Mouse (Mus musculus): ENCODE data around the gene Slc26a9.

Gene Slc26a9

DNA sequence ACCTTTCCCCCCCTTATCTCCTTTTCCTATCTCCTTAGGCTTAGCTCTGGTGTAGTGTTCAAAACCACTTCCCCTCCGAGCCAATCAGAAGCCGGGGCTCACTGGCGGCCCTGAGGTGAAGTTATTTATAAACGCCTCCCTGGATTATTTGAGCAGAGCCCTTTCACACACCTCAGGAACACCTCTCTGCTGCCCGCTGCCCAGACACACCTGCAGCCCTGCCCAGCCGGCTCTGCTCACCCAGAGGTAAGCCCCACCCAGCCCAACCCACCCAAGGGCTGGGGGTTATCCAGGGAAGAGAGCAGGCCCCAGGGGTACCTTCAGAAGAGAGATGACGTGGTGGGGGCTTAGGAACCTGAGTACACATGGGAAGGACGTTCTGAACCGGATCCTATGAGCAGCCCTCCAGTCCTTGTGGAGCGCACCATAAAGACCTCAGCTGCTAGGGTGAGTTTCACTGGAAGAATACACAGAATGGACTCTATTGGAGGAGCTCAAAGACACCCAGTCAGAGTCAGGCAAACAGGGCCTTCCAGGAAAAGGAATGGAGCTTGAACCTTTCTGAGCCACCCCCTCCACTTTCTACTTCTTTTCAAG is at the start of gene Slc26a9:
Slc26a9 (plus strand) TSS at position 155 of the 597 bp plus-strand sequence.
- DNase-seq (ENCODE audit: low spot score in 2 of 2), result no peak

DNA sequence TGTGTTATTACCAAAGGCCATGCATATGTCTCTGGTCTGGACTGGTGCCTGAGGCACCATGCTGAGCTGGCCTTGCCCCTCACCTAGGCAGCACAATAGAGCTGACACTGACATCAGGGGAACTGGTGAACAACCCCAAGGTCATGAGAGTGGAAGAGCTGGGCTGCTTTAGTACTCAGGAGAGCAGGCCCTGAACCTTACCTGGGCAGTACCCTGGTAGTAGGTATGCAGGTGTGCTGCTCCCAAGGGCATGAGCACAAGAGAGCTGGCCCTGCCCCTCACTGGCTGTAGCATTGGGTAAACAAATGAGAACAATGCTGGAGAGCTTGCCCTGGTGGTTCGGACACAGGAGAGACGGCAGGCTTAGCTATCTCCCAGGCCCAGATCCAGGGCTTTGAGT is 48.5 kb upstream of the Slc26a9 start:
- no peak for DNase-seq (ENCODE audit: low spot score in 2 of 2)

DNA sequence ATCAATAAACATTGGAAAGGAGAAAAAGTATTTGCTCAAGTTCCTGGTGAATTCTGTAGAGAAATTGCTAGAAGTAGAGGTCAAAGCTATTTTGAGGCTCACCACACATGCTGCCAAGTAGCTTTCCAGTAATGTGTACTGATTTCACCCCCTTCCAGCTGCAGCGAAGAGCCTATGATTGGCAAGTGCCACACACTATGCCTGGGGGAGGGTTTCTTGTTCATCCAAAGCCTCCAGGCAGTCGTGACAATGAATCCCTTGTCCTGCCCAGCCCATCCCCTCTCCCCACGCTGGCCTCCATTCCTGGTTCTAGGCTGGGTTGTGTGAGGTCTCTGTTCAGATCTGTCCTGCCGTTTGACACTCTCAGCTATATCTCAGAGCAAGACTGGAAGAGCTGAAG is 47.5 kb upstream of the Slc26a9 start:
- DNase-seq (ENCODE audit: low spot score in 2 of 2), result peak in 1 of 2 experiments; percentile 23

DNA sequence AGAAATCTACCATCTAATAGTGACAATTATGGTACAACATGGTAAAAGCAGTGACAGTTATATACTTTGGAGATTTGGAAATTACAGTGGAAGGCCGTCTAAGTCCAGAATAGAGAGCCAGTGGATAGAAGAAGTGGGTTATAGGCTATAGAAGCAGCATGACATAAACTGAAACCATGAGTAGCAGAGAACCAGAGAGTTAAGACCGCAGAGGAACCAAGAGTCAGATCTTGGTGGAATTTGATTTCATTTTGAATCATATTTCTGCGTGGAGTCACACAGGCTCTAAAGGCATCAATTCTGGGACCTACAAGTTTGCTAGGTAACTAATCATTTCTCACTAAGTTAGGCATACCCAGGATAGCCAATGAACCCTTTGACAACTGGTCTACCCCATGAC is 45.1 kb upstream of the Slc26a9 start:
- DNase-seq (ENCODE audit: low spot score in 2 of 2), result no peak

DNA sequence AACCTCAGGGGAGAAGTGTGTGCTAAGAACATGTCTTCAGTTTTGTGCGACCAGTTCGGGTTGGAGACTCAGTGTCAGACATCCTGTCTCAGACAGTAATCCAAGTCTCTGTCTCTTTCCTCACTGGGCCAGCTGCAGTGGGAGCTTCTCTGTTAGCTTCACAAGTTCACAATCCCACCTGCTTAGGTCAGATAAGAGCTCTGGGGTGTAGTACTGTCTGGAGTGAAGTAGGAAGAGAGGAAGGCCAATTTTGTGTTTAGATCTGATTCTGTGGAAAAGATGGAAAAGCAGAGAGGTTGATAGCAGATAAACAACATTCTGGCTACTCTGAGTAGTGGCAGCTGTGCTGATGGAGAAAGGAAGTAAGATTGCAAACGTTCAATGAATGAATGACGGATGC is 44.2 kb upstream of the Slc26a9 start:
- DNase-seq (ENCODE audit: low spot score in 2 of 2), result no peak

DNA sequence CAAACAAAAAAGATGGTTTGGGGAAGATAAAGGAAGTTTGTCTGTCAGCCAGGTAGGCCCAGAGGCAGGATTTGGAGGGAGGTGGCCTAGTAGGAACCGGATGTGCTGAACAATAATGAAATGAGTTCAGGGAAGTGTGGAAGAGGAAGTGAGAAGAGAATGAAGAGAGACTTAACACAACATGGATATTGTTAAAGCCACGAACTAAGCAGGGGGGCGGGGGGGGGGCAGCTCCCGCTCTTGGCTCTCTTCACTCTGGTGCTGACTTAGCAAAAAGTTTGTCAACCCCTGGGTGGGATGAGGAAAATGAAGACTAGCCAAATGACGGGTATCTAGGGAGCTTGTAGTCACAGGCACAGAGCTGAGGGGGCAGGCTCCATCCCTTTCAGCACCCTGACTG is 43.4 kb upstream of the Slc26a9 start:
- DNase-seq (ENCODE audit: low spot score in 2 of 2), result no peak

DNA sequence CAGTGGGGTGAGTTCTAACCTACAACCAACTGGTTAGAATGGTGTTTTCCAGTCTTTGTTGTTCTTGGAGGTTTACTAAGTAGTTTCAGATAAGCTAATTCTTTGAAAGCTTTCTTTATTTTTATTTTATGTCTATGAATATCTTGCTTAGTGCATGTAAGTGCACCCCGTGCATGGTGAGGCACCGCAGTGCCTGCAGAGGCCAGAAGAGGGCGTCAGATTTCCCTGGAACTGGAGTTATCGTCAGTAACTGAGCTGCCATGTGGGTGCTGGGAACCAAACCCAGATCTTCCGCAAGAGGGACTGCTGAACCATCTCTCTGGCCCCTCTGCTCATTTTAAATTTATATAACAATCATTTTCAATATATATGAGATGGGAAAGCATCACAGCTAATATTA is 42.4 kb upstream of the Slc26a9 start:
- DNase-seq (ENCODE audit: low spot score in 2 of 2), result no peak

DNA sequence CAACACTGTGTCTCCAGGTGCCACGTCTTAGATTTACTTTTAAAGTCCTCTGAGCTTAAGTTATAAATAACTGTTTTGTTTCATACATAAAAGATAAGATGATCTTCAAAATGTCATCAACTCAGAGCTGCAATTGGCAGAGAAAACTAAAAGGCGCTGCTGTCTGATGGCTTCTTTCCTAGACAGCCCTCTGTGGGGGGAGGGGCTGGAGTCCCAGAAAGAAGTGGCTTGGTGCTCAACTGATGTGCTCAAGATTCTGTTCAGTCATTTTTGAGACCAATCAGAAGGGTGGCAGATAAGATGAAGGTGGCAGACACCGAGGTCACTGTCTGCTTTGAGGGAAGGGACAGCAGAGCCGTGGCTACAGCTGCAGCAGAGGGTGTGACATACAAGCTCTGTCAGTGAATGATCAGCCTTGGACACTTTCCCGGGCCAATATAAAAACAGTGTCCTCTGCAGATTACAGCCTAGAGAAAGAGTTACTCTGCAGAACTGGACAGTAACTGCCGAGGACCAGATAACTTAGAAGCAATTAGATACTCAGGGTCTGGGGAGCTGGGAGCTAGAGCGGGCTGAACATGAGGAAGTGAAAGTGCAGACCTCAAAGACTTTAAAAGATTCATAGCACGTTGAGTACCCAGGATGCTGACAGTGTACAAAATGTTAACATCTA is 41.6 kb upstream of the Slc26a9 start:
- no peak for DNase-seq (ENCODE audit: low spot score in 2 of 2)

DNA sequence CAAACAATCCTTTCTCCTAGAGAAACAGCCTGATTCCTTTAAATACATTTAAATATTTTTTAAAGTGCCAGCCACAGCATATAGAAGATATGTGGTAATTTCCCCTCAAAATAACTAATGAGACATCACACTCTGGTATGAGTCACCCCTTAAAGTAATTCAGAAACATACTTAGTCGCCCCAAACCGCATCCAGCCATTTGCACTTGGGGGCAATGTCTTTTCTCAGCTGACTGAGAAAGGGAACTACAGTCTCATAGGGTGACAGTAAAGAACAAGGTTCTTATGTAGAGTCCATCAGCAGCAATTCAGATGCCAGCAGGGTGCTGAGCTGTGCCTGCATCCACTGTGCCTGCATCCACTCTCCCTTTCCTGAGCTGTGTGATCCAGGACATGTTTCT is 40.3 kb upstream of the Slc26a9 start:
- no peak for DNase-seq (ENCODE audit: low spot score in 2 of 2)

DNA sequence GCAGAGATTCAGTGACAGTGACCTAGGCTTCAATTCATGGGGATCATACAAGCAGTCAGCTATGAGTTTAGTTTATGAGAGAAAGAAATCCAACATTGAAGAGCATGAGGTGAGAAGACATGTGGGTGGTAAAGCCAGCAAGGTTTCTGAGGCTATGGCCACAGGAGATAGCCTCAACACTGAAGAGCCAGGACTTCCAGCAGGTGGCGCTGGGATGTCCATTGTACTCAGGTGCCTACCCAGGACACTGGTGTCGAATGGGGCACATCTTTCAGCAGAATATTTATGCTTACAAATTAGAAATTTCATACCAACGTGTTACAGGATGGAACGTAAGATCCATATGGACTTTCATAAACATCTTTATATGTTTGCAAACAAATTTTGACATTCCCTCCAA is 35.5 kb upstream of the Slc26a9 start:
- peak in 1 of 2 experiments; percentile 25 for DNase-seq (ENCODE audit: low spot score in 2 of 2)

DNA sequence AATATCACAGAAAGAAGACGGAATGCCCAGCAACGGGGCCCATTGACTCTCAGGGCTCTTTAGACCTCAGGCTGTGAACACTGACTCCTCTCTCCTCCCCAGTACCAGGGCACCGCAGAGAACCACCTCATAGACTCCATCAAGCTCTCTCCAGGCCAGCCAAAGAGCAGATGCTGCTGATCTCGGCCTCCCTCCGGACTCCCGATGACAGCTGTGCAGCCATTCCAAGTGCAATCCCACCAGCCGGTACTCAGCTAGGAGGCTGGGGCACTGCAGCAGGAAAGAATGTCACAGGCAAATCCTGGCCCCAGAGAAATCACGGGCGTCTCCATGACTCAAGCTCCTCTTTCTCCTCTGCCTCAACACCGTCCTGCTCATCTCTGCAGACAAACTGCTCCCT is 32.3 kb upstream of the Slc26a9 start:
- no peak for DNase-seq (ENCODE audit: low spot score in 2 of 2)

DNA sequence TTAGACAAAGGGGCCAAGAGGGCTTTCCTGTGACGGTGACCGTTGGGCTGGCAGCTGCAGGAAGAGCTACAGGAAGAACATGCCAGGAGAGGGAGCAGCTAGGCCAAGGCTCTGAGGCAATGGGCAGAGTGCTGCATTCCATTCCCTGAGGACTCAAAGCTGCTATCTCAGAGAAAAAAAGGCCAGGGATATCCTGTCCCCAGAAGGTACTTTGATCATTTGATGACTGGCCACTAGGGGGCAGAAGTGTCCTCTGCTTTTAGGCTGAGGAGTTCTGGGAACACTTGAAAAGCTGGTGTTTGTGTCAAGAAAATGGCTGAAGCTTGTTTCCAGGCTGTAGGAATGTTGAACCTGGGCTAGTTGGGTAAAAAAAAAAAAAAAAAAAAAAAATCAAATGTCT is 31.4 kb upstream of the Slc26a9 start:
- DNase-seq (ENCODE audit: low spot score in 2 of 2), result peak in 1 of 2 experiments; percentile 92

DNA sequence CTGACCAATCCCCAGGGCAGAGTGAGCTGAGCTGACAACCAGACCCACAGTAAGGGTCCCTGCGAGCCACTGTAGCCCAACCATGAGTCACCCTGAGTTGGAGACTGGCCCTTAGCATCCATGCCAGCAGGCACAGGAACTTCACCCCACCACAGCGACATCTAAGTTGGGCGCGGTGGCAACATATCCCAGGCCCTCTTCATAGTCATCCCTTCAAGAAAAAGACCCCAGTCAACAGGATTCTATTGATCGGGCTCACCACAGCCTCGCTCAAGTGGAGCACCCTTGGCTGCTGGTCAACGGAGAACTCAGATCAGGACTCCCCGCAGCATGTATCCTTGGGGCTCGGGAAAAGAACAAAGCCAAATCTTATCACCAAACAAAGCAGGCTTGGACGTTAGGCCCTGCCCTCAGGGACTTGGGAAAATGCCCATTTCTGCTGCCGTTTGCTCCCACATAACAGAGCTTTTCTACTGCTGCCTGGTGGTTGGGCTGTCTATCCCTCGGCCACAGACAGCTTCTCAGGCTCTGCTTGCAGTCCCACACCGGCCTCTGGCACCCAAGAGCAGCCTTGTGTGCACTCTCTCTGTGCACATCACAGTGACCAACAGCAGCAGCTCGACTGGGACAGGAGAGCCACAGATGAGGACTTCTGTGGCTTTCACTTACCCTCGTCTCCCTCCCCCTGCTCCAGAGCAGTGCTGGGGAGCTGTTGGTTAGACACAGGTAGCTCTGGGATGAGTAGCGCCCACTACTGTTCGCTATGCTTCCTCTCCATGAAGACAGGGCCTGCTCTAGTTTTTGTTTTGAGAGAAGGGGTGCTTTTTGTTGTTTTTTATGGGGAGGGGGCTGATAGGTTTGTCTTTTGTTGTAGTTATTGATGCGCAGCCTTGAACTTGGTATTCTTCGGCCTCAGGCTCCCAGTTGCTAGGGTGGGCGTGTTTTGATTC is 29.2 kb upstream of the Slc26a9 start:
- no peak for DNase-seq (ENCODE audit: low spot score in 2 of 2)

DNA sequence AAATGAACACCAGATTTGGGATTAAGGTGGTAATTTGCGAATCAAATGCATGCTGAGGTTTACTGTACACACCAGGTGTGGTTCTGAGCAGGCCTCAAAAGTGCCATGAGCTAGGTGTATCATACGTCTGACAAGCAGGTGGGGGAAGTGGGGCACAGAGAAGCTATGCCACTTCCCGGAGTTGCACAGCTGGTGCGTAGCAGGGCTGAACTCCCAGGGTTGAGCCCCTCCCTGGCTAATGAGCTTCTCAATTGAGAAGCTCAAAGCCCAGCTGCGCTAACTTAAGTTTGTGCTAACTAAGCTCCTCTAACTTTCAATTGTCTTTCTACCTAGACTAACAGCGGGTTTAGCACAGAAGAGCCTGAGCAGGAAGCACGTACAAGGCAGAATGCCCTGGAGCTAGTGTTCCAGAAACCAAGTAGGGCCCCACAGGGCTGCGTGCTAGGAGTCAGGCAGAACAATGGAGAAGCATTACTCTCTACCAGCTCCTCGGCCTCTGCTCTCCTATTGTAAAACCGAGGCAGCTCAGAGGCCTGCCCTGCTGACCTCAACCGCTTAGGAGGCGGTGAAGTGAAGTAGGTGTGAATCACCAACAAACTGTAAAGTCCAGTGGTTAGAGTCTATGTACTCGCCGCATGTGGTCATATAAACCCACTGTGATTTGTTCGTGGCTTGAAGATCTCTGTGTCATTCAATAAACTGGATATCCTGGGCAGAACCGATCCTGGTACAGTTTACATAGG is 24.7 kb upstream of the Slc26a9 start:
- DNase-seq (ENCODE audit: low spot score in 2 of 2), result no peak

DNA sequence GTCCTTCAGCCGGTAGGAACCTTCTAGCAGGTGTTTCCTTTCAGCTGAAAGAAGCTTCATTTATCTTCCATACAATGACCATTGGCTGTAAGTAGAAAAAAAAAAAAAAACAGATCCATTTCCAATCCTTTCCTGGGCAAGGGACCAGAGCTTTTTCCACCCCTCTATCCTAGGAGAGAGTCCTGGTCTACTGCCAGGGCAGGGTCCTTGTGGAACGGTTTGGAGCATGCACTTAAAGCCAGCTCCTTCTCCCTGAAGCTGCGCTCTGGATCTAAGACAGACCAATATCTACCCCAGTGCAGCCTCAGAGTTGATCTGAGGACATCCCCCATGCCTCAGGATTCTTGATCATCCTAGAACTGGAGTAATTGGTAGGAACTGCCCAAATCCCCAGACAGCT is 21.8 kb upstream of the Slc26a9 start:
- DNase-seq (ENCODE audit: low spot score in 2 of 2), result no peak

DNA sequence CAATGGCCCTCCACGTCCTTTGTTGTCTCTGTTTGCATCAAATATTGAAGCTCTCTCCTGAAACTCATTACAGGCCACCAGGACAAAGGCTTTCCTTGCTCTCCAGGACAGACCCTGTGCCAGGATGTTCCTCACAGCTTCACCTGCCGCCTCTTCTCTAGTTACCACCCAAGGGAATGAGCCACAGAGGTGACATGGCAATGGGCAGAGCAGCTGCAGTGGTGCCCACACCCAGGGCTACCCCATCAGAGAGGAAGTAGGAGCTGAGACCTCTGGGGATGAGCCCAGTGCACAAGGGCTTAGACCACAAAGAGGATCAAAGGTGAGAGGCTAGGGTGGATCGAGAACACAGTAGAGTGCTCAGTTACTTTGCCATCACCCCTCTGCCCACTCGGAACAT is 20.3 kb upstream of the Slc26a9 start:
- DNase-seq (ENCODE audit: low spot score in 2 of 2), result no peak

DNA sequence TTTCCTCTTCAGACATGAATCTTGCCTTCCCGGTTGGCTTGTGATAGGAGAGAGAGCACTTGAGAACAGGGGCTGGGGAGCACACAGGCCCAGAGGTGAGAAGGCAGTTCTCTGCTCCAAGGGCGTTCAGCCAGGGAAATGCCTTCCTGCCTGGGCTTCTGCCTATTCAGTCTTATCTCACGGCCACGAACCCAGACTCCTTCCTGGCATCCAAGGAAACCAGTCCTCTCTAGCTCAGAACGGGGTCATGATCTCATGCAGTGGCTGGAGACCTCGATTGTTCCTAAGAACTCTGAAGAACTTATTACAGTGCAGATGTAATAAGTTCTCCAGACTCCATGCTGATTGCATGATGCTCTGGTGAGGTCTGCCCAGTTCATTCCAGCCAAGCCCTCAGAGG is 17.2 kb upstream of the Slc26a9 start:
- DNase-seq (ENCODE audit: low spot score in 2 of 2), result no peak

DNA sequence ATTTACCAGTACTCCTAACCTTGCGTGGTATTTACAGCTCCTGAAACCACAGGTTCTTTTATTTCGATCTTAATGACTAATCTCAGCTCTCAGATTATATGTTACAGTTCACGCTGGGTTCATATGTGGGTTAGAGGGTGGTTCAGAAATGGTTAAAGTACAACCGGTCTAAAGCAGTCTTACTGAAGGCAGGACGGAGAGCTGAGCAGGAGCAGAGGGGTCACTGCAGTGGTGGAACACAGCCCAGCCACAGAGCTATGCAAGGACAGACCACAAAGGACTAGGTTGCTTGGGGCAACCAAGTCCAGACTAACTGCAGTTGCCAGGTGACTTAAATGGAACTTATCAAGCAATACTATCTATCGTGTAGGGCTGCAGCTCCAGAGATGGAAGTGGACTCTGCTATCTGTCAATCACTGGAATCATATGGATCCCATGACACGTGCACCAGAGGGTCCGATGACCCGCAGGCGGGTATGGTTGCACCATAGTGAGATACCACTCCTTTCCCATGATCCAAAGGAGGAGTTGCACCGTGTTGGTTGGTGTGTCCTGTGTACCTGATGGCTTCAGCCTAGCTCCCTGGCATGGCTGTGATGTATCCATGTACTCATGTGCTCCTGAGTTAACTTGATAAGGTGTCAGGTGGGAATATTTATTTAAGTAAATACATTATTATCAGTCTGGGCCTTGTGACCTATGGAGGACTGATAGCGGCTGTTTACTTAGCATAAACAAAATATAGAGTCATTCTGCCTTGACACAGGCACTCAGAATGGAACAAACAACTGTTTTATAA is 13.0 kb upstream of the Slc26a9 start:
- DNase-seq (ENCODE audit: low spot score in 2 of 2), result no peak

DNA sequence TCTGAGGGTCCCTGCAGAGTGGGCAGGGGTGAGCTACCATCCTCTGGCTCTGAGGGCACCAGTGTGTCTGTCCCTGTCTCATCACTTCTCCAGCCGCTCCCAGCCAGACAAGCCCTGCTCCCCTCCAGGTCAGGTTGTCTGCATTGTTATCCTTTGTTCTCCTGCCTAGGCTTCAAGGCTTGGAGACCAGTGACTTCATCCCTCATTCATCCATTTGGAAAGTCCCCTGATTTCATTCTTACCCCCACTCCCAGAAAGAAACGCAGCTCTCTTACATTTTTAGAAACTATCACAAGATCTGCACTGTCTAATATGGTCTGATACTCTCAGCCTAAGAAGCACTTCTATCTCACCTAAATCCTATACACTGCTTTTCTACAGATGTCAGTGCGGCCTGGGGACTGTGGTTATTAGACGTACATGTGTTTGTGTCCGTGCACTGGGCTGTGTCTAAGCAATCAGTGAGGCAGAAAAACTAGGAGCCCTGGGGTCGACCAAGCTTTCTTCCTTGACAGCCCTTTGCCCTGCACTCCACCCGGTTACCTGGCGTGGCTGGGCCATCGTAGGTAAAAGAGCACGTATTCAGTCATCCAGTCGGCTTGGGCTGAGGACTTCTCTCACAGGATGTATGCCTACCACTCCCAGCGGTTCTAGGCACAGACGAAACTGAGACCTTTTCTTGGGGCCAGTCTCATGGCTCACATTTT is 10.2 kb upstream of the Slc26a9 start:
- DNase-seq (ENCODE audit: low spot score in 2 of 2), result no peak

DNA sequence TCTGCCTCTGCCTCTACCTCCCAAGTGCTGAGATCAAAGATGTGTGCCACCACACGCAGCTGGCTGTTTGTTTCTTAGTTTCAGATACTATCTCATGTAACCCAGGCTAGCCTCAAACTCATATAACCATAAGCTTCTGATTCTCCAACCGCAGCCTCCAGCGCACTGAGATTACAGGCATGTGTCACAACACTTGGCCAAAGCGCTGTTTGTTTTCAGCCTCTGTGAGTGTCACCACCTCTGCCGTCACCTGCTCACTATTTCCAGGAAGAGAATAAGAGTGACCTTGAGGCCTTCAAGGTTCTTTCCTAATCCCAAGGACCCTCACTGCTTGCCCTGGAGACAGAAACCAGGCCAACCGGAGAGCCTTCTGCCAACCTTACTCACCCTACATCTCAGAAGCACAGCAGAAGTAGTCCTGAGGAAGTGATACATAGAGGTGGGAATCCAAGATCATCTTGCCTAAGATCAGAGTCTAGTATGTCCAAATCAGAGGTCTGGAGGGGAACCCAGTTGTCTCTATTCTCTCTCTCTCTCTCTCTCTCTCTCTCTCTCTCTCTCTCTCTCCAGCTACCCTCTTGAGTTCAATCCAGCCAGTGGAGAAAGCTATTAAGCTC is 9.1 kb upstream of the Slc26a9 start:
- DNase-seq (ENCODE audit: low spot score in 2 of 2), result no peak
